In genomic region chr5:35278019-35278418, GRCm38 (mm10) we compare ENCODE assay signal across 9 mouse cellular contexts. TPM values are rescaled to one million over a fixed set of nuclear protein-coding genes. Genes with fewer than 3 reads are reported as not detected.
DNase-seq lines count a peak whose midpoint lies in the region; ATAC-seq lines count a peak whose summit lies in the region.
"Had no signal": no experiment of that assay in that cellular context is flagged by ENCODE, and none has a peak within 500 bp of the region (broad histone marks: within the 10 kb centered on the region; RNA-seq: fewer than 3 reads in every experiment).

Gene Adra2c (plus strand): TSS chr5:35278319.

- ATAC-seq in heart, embryonic 11.5 days (replicated peaks; ENCODE audit: insufficient number of reproducible peaks, low FRiP score, low TSS enrichment) = no peak
- no peak for ATAC-seq in neural tube, embryonic 11.5 days (ENCODE audit: insufficient read depth, low FRiP score, low TSS enrichment)
- ATAC-seq in limb, embryonic 15.5 days (ENCODE audit: insufficient number of reproducible peaks, low FRiP score, low TSS enrichment, low read depth) = no peak
- ATAC-seq in activated CD4-positive, CD25-positive, alpha-beta regulatory T cell, adult 4 months = no peak
- no peak for ATAC-seq in monocyte, adult 5-6 weeks (replicated peaks; ENCODE audit: insufficient number of reproducible peaks, low FRiP score, low TSS enrichment, poor library complexity, severe bottlenecking)

- peak within 1 kb of the TSS; percentile 96 for H3K4me2 ChIP-seq in heart, embryonic 11.5 days
- H3K4me2 ChIP-seq in neural tube, embryonic 11.5 days (ENCODE audit: low read depth) = peak within 1 kb of the TSS; percentile 80
- peak within 1 kb of the TSS; percentile 92 for H3K4me2 ChIP-seq in limb, embryonic 15.5 days

- H3K4me1 ChIP-seq in heart, embryonic 11.5 days (ENCODE audit: control insufficient read depth, insufficient read depth, low read length) = peaks cover 9% of the 10 kb centered on the region; the same call in 1 of the 2 replicates
- H3K4me1 ChIP-seq in neural tube, embryonic 11.5 days (ENCODE audit: control insufficient read depth, insufficient read depth, low read length) = 0 out of 2 replicates have a peak, but pooled peaks cover 4% of the 10 kb centered on the region
- H3K4me1 ChIP-seq in limb, embryonic 15.5 days = peaks cover 25% of the 10 kb centered on the region

- DNase-seq in heart, adult 9 months (ENCODE audit: low spot score in 2 of 2) = no peak
- DNase-seq in neural tube, embryonic 11.5 days (ENCODE audit: low spot score) = no peak
- no peak for DNase-seq in neural tube, embryonic 10.5 days (ENCODE audit: extremely low spot score, low spot score)
- no peak for DNase-seq in cerebellum, postnatal 4 days (ENCODE audit: low spot score in 2 of 2)

- no peaks in the 10 kb centered on the region for H3K36me3 ChIP-seq in heart, embryonic 11.5 days (ENCODE audit: control insufficient read depth, insufficient read depth, low read length)
- H3K36me3 ChIP-seq in neural tube, embryonic 11.5 days (ENCODE audit: control insufficient read depth, insufficient read depth, low read length) = no peaks in the 10 kb centered on the region
- H3K36me3 ChIP-seq in limb, embryonic 15.5 days = no peaks in the 10 kb centered on the region

- peaks cover 71% of the 10 kb centered on the region for H3K27me3 ChIP-seq in heart, embryonic 11.5 days (ENCODE audit: control insufficient read depth, insufficient read depth, low read length)
- H3K27me3 ChIP-seq in neural tube, embryonic 11.5 days (ENCODE audit: control insufficient read depth, insufficient read depth, low read length) = peaks cover 57% of the 10 kb centered on the region
- peaks cover 85% of the 10 kb centered on the region for H3K27me3 ChIP-seq in limb, embryonic 15.5 days

- H3K27ac ChIP-seq in heart, embryonic 11.5 days (ENCODE audit: low read depth, low read length) = no peak within 1 kb of the TSS
- H3K27ac ChIP-seq in neural tube, embryonic 11.5 days (ENCODE audit: low read depth, low read length) = no peak within 1 kb of the TSS
- H3K27ac ChIP-seq in limb, embryonic 15.5 days = no peak within 1 kb of the TSS
- H3K27ac ChIP-seq: macrophage had no signal

- WGBS in heart, embryonic 11.5 days (ENCODE audit: insufficient replicate concordance) = 39% methylated on average over 3 of the region's 3 CpGs
- 49% methylated on average over 3 of the region's 3 CpGs for WGBS in neural tube, embryonic 11.5 days
- 40% methylated on average over 3 of the region's 3 CpGs for WGBS in limb, embryonic 15.5 days

- peak within 1 kb of the TSS; percentile 62 for H3K4me3 ChIP-seq in heart, embryonic 11.5 days (ENCODE audit: low read depth, low read length)
- peak within 1 kb of the TSS; percentile 36 for H3K4me3 ChIP-seq in neural tube, embryonic 11.5 days (ENCODE audit: low read depth, low read length)
- peak within 1 kb of the TSS; percentile 48 for H3K4me3 ChIP-seq in limb, embryonic 15.5 days

- no peak within 1 kb of the TSS for H3K9ac ChIP-seq in heart, embryonic 11.5 days (ENCODE audit: low read depth, low read length)
- H3K9ac ChIP-seq in neural tube, embryonic 11.5 days (ENCODE audit: low read length) = peak within 1 kb of the TSS; percentile 48; the same call in 1 of the 2 replicates
- H3K9ac ChIP-seq in limb, embryonic 15.5 days = 0 out of 2 replicates have a peak within 1 kb of the TSS, but pooled peaks have one; percentile 4

- H3K9me3 ChIP-seq in heart, embryonic 11.5 days (replicated peaks; ENCODE audit: control insufficient read depth, low read length) = no peaks in the 10 kb centered on the region
- H3K9me3 ChIP-seq in neural tube, embryonic 11.5 days (ENCODE audit: control insufficient read depth, low read length) = no peaks in the 10 kb centered on the region
- H3K9me3 ChIP-seq in limb, embryonic 15.5 days = no peaks in the 10 kb centered on the region

RNA-seq across cellular contexts. Expression of gene Adra2c, which starts in this region (rescaled TPM):
- 0.04 TPM in 1 of 2 replicates, not detected in the other for polyA plus RNA-seq in heart, embryonic 11.5 days (2014; fragmentation: Nextera tagmentation; extraction: Ambion mirVana)
- 0.22 and 0.28 TPM in 2 replicates for polyA plus RNA-seq in neural tube, embryonic 11.5 days (2014; fragmentation: Nextera tagmentation; extraction: Ambion mirVana)
- polyA plus RNA-seq in limb, embryonic 15.5 days (2015; fragmentation: Nextera tagmentation; extraction: Ambion mirVana) = not detected in 2 replicates
- polyA plus RNA-seq in activated CD4-positive, CD25-positive, alpha-beta regulatory T cell, adult 4 months (2017; shearing (Covaris generic)) = not detected
- not detected in 3 replicates for total RNA-seq in monocyte, adult 5-6 weeks (2017)
- polyA plus RNA-seq: macrophage had no signal
